In genomic region chr15:100598287-100598882, GRCm38 (mm10) we compare ENCODE assay signal across 8 mouse cellular contexts. TPM values are rescaled to one million over a fixed set of nuclear protein-coding genes. Genes with fewer than 3 reads are reported as not detected.
A peak's percentile ranks its signal among the peaks of the same experiment; 100 is the strongest.
DNase-seq lines count a peak whose midpoint lies in the region; TF ChIP-seq lines count a peak whose summit lies in the region.

No protein-coding gene starts in this region.

- TF ChIP-seq CTCF in testis, adult 2 months (IDR thresholded peaks at IDR 0.05; ENCODE audit: control insufficient read depth, insufficient read depth, insufficient replicate concordance, low read depth, low read length) = no peak

- H3K4me3 ChIP-seq in testis, adult 2 months (ENCODE audit: control insufficient read depth, low read depth, low read length) = peak overlapping the region; percentile 64; the same call in 1 of the 2 replicates

- H3K4me1 ChIP-seq in testis, adult 2 months (ENCODE audit: control insufficient read depth, insufficient read depth, low read length) = peaks cover 17% of the 10 kb centered on the region

- H3K27me3 ChIP-seq in testis, adult 2 months (ENCODE audit: control insufficient read depth, insufficient read depth, low read length) = no peaks in the 10 kb centered on the region

- DNase-seq in testis, postnatal 10 days (ENCODE audit: low spot score) = no peak
- peak; percentile 78 for DNase-seq in induced T-regulatory cell, adult 2 months (ENCODE audit: low read depth)
- DNase-seq in lung, postnatal 25 days (ENCODE audit: low spot score) = peak; percentile 73
- DNase-seq in thymus, postnatal 25 days = peak; percentile 65
- no peak for DNase-seq in frontal cortex, postnatal 36 days (ENCODE audit: low spot score in 2 of 2)
- DNase-seq in layer of hippocampus, postnatal 36 days = no peak
- DNase-seq in left cerebral cortex, adult 11 months (ENCODE audit: low spot score) = no peak

- no peak overlapping the region for H3K27ac ChIP-seq in testis, adult 2 months (ENCODE audit: control insufficient read depth, insufficient read depth, low read depth, low read length)

- no peaks in the 10 kb centered on the region for H3K36me3 ChIP-seq in testis, adult 2 months (ENCODE audit: control insufficient read depth, insufficient read depth, low read length)

- TF ChIP-seq POLR2A in testis, adult 2 months (IDR thresholded peaks at IDR 0.05; ENCODE audit: control insufficient read depth, low read depth, low read length) = no peak

RNA-seq across cellular contexts. Expression of gene Pou6f1, which starts 1.4 kb away (rescaled TPM):
- 38.2 and 38.9 TPM in 2 replicates for polyA plus RNA-seq in testis, adult 2 months (2012; rRNA removed)
- 100 to 1,000 TPM; 105 to 106 TPM for total RNA-seq in layer of hippocampus, postnatal 36 days (2021)

RNA-seq across cellular contexts. Expression of gene Dazap2, which starts 16.8 kb away (rescaled TPM):
- polyA plus RNA-seq in testis, adult 2 months (2012; rRNA removed) = 242 and 282 TPM in 2 replicates
- 100 to 1,000 TPM; 108 to 109 TPM for total RNA-seq in layer of hippocampus, postnatal 36 days (2021)

RNA-seq across cellular contexts. Expression of gene Smagp, which starts 38.4 kb away (rescaled TPM):
- polyA plus RNA-seq in testis, adult 2 months (2012; rRNA removed) = 3.6 and 4.9 TPM in 2 replicates
- total RNA-seq in layer of hippocampus, postnatal 36 days (2021) = 1 to 10 TPM; 1.7 to 2.1 TPM

RNA-seq across cellular contexts. Expression of gene Tfcp2, which starts 46.6 kb away (rescaled TPM):
- polyA plus RNA-seq in testis, adult 2 months (2012; rRNA removed) = 10.4 and 11.3 TPM in 2 replicates
- total RNA-seq in layer of hippocampus, postnatal 36 days (2021) = 10 to 100 TPM; 26.9 to 33.4 TPM

Comparison
In these comparisons a context has a peak if more than half of its experiments do, and no peak if none do; other contexts are left out.
1. DNase-seq: peak in induced T-regulatory cell, adult 2 months (single experiment), lung, postnatal 25 days (single experiment) and thymus, postnatal 25 days (single experiment); none in testis, postnatal 10 days (single experiment), frontal cortex, postnatal 36 days (0 of 2), layer of hippocampus, postnatal 36 days (0 of 2) and left cerebral cortex, adult 11 months (single experiment).